Mouse (Mus musculus): ENCODE measurements around the gene Pak2.

DNA sequence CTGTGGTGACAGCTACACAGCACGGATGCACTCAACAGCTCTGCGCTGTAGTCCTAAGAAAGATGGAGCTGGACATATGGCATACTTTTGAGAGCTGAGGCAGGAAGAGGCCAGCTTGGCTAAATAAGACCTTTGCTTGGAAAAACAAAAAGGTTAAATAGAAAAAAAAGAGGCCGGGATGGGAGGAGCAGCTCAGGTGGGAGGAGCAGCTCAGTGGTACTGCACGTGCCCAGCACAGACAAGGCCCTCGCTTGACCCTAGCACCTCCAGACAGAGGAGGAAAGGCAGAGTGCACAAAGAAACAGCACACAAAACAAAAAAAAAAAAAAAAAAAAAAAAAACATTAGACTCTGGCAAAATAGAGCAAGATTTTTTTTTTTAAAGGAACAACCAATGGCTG lies 82.8 kb downstream of the Pak2 start:
- TF ChIP-seq CTCF (IDR thresholded peaks at IDR 0.05; ENCODE audit: low read depth) (no peak), EP300 (IDR thresholded peaks at IDR 0.05; ENCODE audit: low read depth) (no peak)
